ENCODE assay signal across 8 mouse cellular contexts in the genomic region with DNA sequence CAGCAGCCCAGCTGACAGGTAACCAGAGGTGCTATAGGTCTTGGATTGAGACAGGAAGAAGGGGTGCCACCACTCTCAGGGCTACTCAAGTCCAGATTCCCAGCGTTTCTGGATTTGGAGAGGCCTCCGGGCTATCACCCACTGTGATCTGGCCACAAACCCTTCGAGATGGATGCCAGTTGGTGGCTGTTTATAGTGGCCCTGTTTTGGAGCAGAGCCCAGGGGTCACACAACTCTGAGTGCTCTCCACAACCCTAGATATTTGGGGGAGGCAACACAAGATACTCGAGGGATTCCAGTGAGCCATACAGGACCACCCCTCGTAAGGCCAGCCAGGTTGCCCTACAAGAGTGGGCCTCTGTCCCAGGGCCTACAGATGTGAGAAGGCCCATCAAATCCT. TPM values are rescaled to one million over a fixed set of nuclear protein-coding genes. Genes with fewer than 3 reads are reported as not detected.
DNase-seq lines count a peak whose midpoint lies in the region; ATAC-seq and TF ChIP-seq lines count a peak whose summit lies in the region.

No protein-coding gene starts in this region.

- H3K27me3 ChIP-seq in CH12.LX (replicated peaks): no peaks in the 10 kb centered on the region
- no peaks in the 10 kb centered on the region for H3K27me3 ChIP-seq in forebrain, embryonic 15.5 days
- H3K27me3 ChIP-seq in liver, embryonic 16.5 days (ENCODE audit: control insufficient read depth, insufficient read depth, low read depth, low read length): no peaks in the 10 kb centered on the region

- 13% methylated on average over 5 of the region's 5 CpGs for WGBS in forebrain, embryonic 15.5 days
- WGBS in liver, embryonic 16.5 days (ENCODE audit: insufficient replicate concordance): 19% methylated on average over 5 of the region's 5 CpGs

- in situ Hi-C loops in CH12.LX (cut with MboI; ENCODE audit: low pct_ligation_motif_present, low pct_unique_long_range_greater_than_20kb, low sequenced_read_pairs): loop anchor here (25.0 kb wide), 1 partner anchor 318 kb away; a partner anchor contains a TSS

- H3K36me3 ChIP-seq in CH12.LX (replicated peaks in 1 of 2; ENCODE audit: control insufficient read depth in 1 of 2, insufficient read depth in 1 of 2, low read length in 1 of 2): no peaks in the 10 kb centered on the region
- H3K36me3 ChIP-seq in forebrain, embryonic 15.5 days: no peaks in the 10 kb centered on the region
- no peaks in the 10 kb centered on the region for H3K36me3 ChIP-seq in liver, embryonic 16.5 days (ENCODE audit: control insufficient read depth, insufficient read depth)

- TF ChIP-seq CTCF in CH12.LX (conservative IDR thresholded peaks at IDR 0.05 in 1 of 2, IDR thresholded peaks at IDR 0.05 in 1 of 2; ENCODE audit: low read depth in 2 of 2, low read length in 2 of 2): no peak

- peak overlapping the region in 2 of 3 experiments; percentile 47 to 74 for H3K4me3 ChIP-seq in CH12.LX (replicated peaks in 1 of 3; ENCODE audit: low read depth in 2 of 3, low read length in 2 of 3, poor library complexity in 1 of 3)
- H3K4me3 ChIP-seq in forebrain, embryonic 15.5 days: peak overlapping the region; percentile 97
- H3K4me3 ChIP-seq in liver, embryonic 16.5 days (ENCODE audit: low read depth, low read length): peak overlapping the region; percentile 81

- ATAC-seq in forebrain, embryonic 15.5 days (replicated peaks): no peak
- no peak for ATAC-seq in liver, embryonic 16.5 days (ENCODE audit: low read depth)
- no peak for ATAC-seq in granulocyte monocyte progenitor cell, adult 5-6 weeks (replicated peaks; ENCODE audit: poor library complexity, severe bottlenecking)

- H3K4me2 ChIP-seq in CH12.LX (ENCODE audit: insufficient read depth, low read depth, poor library complexity, severe bottlenecking): peak overlapping the region; percentile 70; the same call in 1 of the 2 replicates
- H3K4me2 ChIP-seq in forebrain, embryonic 15.5 days (replicated peaks): peak overlapping the region; percentile 80
- H3K4me2 ChIP-seq in liver, embryonic 16.5 days (ENCODE audit: low read depth, low read length): peak overlapping the region; percentile 81

- no peaks in the 10 kb centered on the region for H3K9me3 ChIP-seq in CH12.LX (replicated peaks; ENCODE audit: low read length)
- H3K9me3 ChIP-seq in forebrain, embryonic 15.5 days: no peaks in the 10 kb centered on the region
- H3K9me3 ChIP-seq in liver, embryonic 16.5 days (replicated peaks; ENCODE audit: control insufficient read depth, low read length): no peaks in the 10 kb centered on the region

- H3K27ac ChIP-seq in CH12.LX (ENCODE audit: insufficient read depth, low read depth): no peak overlapping the region
- 0 out of 2 replicates have a peak overlapping the region, but pooled peaks have one; percentile 80 for H3K27ac ChIP-seq in forebrain, embryonic 15.5 days (replicated peaks)
- H3K27ac ChIP-seq in liver, embryonic 16.5 days (ENCODE audit: low read length): no peak overlapping the region; the same call in 1 of the 2 replicates

- TF ChIP-seq EP300 in CH12.LX (IDR thresholded peaks at IDR 0.05; ENCODE audit: low read length): no peak

- peaks cover 4% of the 10 kb centered on the region; the same call in 1 of the 2 replicates for H3K79me2 ChIP-seq in CH12.LX (replicated peaks; ENCODE audit: control insufficient read depth, extremely low read depth, insufficient read depth, poor library complexity, severe bottlenecking)

- DNase-seq in heart, adult 11 months: peak; percentile 90
- no peak for DNase-seq in heart, postnatal 14 days
- no peak for DNase-seq in CH12.LX (ENCODE audit: extremely low read depth)
- DNase-seq in layer of hippocampus, postnatal 14 days (ENCODE audit: low spot score in 2 of 2): no peak
- no peak for DNase-seq in frontal cortex, adult 2 months (ENCODE audit: extremely low spot score in 1 of 2, low spot score in 1 of 2)

- peaks cover 18 to 71% of the 10 kb centered on the region in 2 experiments for H3K4me1 ChIP-seq in CH12.LX (ENCODE audit: control insufficient read depth in 1 of 2, insufficient read depth in 2 of 2)
- H3K4me1 ChIP-seq in forebrain, embryonic 15.5 days: peaks cover 42% of the 10 kb centered on the region
- H3K4me1 ChIP-seq in liver, embryonic 16.5 days (ENCODE audit: control insufficient read depth, low read depth, low read length): peaks cover 25% of the 10 kb centered on the region

- H3K9ac ChIP-seq in CH12.LX (ENCODE audit: insufficient read depth, low read depth): peak overlapping the region; percentile 98; the same call in 1 of the 2 replicates
- H3K9ac ChIP-seq in forebrain, embryonic 15.5 days (replicated peaks): peak overlapping the region; percentile 98
- peak overlapping the region; percentile 93 for H3K9ac ChIP-seq in liver, embryonic 16.5 days (ENCODE audit: low read depth, low read length)

- no peak for TF ChIP-seq RAD21 in CH12.LX (IDR thresholded peaks at IDR 0.05; ENCODE audit: low read depth, low read length)

- dilution Hi-C loops in CH12.LX (cut with MboI; ENCODE audit: extremely low pct_ligation_motif_present, extremely low pct_unique_long_range_greater_than_20kb, low sequenced_read_pairs): no loop called here

- no peak for TF ChIP-seq POLR2A in CH12.LX (IDR thresholded peaks at IDR 0.05; ENCODE audit: low read depth, low read length)

- intact Hi-C loops in heart, postnatal 14 days (cut with DNase I): no loop called here

TF ChIP-seq in CH12.LX, 34 proteins besides CTCF, POLR2A, EP300 and RAD21:
- TF ChIP-seq NELFE (IDR thresholded peaks at IDR 0.05; ENCODE audit: low read depth, low read length) (no peak), MAFK (IDR thresholded peaks at IDR 0.05; ENCODE audit: insufficient replicate concordance, low read length) (no peak), GABPA (IDR thresholded peaks at IDR 0.05; ENCODE audit: insufficient replicate concordance, low read depth, low read length) (no peak), E2F4 (IDR thresholded peaks at IDR 0.05; ENCODE audit: insufficient replicate concordance, low read depth, low read length) (no peak), RCOR1 (conservative IDR thresholded peaks at IDR 0.05; ENCODE audit: low read depth, low read length) (no peak), UBTF (IDR thresholded peaks at IDR 0.05; ENCODE audit: low read depth, low read length) (no peak), ZMIZ1 (IDR thresholded peaks at IDR 0.05; ENCODE audit: low read depth, low read length) (no peak), USF2 (conservative IDR thresholded peaks at IDR 0.05; ENCODE audit: low read depth, low read length) (no peak), POLR2AphosphoS2 (IDR thresholded peaks at IDR 0.05; ENCODE audit: low read depth, low read length) (no peak), ZC3H11A (IDR thresholded peaks at IDR 0.05; ENCODE audit: low read depth, low read length) (no peak), KAT2A (IDR thresholded peaks at IDR 0.05; ENCODE audit: insufficient replicate concordance, low read length) (no peak), SMC3 (IDR thresholded peaks at IDR 0.05; ENCODE audit: low read depth, low read length) (no peak), CHD2 (IDR thresholded peaks at IDR 0.05; ENCODE audit: low read length) (no peak), ZKSCAN1 (IDR thresholded peaks at IDR 0.05; ENCODE audit: borderline replicate concordance, low read depth, low read length) (no peak)

RNA-seq across cellular contexts. Expression of a gene that starts 1.8 kb away (rescaled TPM):
- 10 to 100 TPM; 27.0 to 30.1 TPM for total RNA-seq in heart, postnatal 14 days (2021)
- total RNA-seq in CH12.LX (2012; rRNA removed) (6.3 and 6.7 TPM in 2 replicates), CH12.LX (2014; rRNA removed) (1.4 and 2.3 TPM in 2 replicates)
- 12.2 and 14.2 TPM in 2 replicates for polyA plus RNA-seq in CH12.LX (2012; ENCODE audit: insufficient read length, low read depth)
- polyA plus RNA-seq in forebrain, embryonic 15.5 days (2015; fragmentation: Nextera tagmentation; extraction: Ambion mirVana): 10.5 and 11.5 TPM in 2 replicates
- polyA plus RNA-seq in liver, embryonic 16.5 days (2015; fragmentation: Nextera tagmentation; extraction: Ambion mirVana): 1.7 TPM in 2 replicates
- total RNA-seq in granulocyte monocyte progenitor cell, adult 5-6 weeks (2014; fragmentation: Nextera tagmentation): 16.7 and 26.7 TPM in 2 replicates
- 6.4 and 7.2 TPM in 2 replicates for total RNA-seq in granulocyte monocyte progenitor cell, adult 5-6 weeks (2017)
- total RNA-seq in layer of hippocampus, postnatal 14 days (2021): 10 to 100 TPM; 30.5 to 30.8 TPM
- polyA plus RNA-seq in frontal cortex, adult 2 months (2012; rRNA removed): 23.2 and 25.1 TPM in 2 replicates
